Mouse (Mus musculus) hindbrain, embryonic 11.5 days (tissue): Measurements from ENCODE around the gene Cadm2. TPM values are rescaled to one million over a fixed set of nuclear protein-coding genes. Genes with fewer than 3 reads are reported as not detected.

Experiments used
- ATAC-seq: fragments of 200-750 bp; cut with Nextera tagmentation; 2 replicates; pipeline ENCODE4 v1.8.0; 2017; ENCODE audit warnings: mild to moderate bottlenecking, moderate TSS enrichment, moderate library complexity; ENCODE audit not compliant: low FRiP score
- DNase-seq: peaks from one replicate; pipeline ENCODE4 v3.0.0-alpha.2; 2015; ENCODE audit warnings: low spot score
- H3K27ac ChIP-seq: fragments of 300-500 bp; sonication (generic); 2 replicates; pipeline ENCODE4 v1.5.1; 2014; ENCODE audit warnings: mild to moderate bottlenecking, low read depth, low read length
- H3K27me3 ChIP-seq: fragments of 300-500 bp; sonication (generic); 2 replicates; pipeline ENCODE4 v1.6.1; 2014; ENCODE audit warnings: mild to moderate bottlenecking, low read length, moderate library complexity, mixed read lengths; ENCODE audit not compliant: control insufficient read depth, insufficient read depth
- H3K36me3 ChIP-seq: fragments of 300-500 bp; sonication (generic); 2 replicates; pipeline ENCODE4 v1.6.1; 2014; ENCODE audit warnings: mild to moderate bottlenecking, low read length, moderate library complexity, mixed read lengths; ENCODE audit not compliant: control insufficient read depth, insufficient read depth
- H3K4me1 ChIP-seq: fragments of 300-500 bp; sonication (generic); replicated peaks from 2 replicates; pipeline ENCODE4 v1.6.1; 2014; ENCODE audit warnings: low read length, mixed read lengths; ENCODE audit not compliant: control insufficient read depth, insufficient read depth
- H3K4me2 ChIP-seq: fragments of 300-500 bp; sonication (generic); replicated peaks from 2 replicates; pipeline ENCODE4 v1.6.1; 2014; ENCODE audit warnings: mild to moderate bottlenecking, low read depth, low read length
- H3K4me3 ChIP-seq: fragments of 300-500 bp; sonication (generic); 2 replicates; pipeline ENCODE4 v1.5.1; 2014; ENCODE audit warnings: low read depth, low read length
- H3K9ac ChIP-seq: fragments of 300-500 bp; sonication (generic); 2 replicates; pipeline ENCODE4 v1.6.1; 2014; ENCODE audit warnings: low read depth, low read length
- H3K9me3 ChIP-seq: fragments of 300-500 bp; sonication (generic); 2 replicates; pipeline ENCODE4 v1.6.1; 2016; ENCODE audit warnings: low read length; ENCODE audit not compliant: control insufficient read depth
- WGBS: fragments of 180-500 bp; shearing (Covaris S2); extraction: QIAGEN DNeasy Blood & Tissue Kit; methylation state at CpG from one replicate; pipeline ENCODE4 v1.1.7; 2014; 5-methylcytosine and 5-hydroxymethylcytosine counted together
- polyA plus RNA-seq: library from polyadenylated mRNA; unstranded; fragments of >200 nt; fragmentation: Nextera tagmentation; extraction: Ambion mirVana; gene quantifications from 2 replicates; pipeline ENCODE4 v1.2.1, GENCODE M21; 2014

The Cadm2 gene
- polyA plus RNA-seq, 1 experiment from 2014 or later: 4.2 TPM

DNA sequence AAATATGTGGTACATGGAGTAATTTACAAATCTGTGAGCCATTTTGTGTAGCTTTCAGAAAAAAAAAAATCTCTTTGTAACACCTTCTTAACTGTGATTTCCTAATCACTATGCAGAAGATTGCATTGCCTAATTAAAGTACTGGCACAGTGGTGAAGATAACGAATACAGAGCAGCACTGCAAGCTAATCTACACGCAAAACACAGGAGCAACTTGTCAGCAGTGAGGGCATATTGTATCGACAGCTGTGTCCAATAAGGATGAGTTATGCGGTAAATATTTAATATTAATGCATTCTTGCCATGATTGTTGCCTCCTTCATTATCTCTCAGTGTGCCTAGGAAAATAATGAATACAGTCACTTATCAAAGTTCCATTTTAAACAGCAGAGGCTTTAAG, 445.3 kb downstream of the Cadm2 start:
- no peaks in the 10 kb centered on the region for H3K9me3 ChIP-seq
- no peak overlapping the region for H3K9ac ChIP-seq
- WGBS: 80% methylated on average over 4 of the region's 4 CpGs
- H3K36me3 ChIP-seq: no peaks in the 10 kb centered on the region
- ATAC-seq (no peak), DNase-seq (no peak)
- H3K4me1 ChIP-seq: no peaks in the 10 kb centered on the region
- H3K4me3 ChIP-seq: no peak overlapping the region
- no peak overlapping the region for H3K4me2 ChIP-seq
- H3K27me3 ChIP-seq: no peaks in the 10 kb centered on the region
- no peak overlapping the region for H3K27ac ChIP-seq

- DNase-seq: no peak
- H3K4me2 ChIP-seq: no peak overlapping the region
These were observed 458.4 kb downstream of the Cadm2 start for GRCm38 (mm10) chr16:67162211-67162790.

GRCm38 (mm10) chr16:67124811-67125210, 495.9 kb downstream of the Cadm2 start:
- H3K27me3 ChIP-seq: no peaks in the 10 kb centered on the region
- H3K9me3 ChIP-seq: no peaks in the 10 kb centered on the region
- ATAC-seq (no peak), DNase-seq (no peak)
- no peaks in the 10 kb centered on the region for H3K36me3 ChIP-seq
- WGBS: 81% methylated on average over 4 of the region's 4 CpGs
- no peak overlapping the region for H3K4me2 ChIP-seq
- no peak overlapping the region for H3K9ac ChIP-seq
- no peaks in the 10 kb centered on the region for H3K4me1 ChIP-seq
- H3K27ac ChIP-seq: no peak overlapping the region
- no peak overlapping the region for H3K4me3 ChIP-seq

More at GRCm38 (mm10) chr16:67162211-67162790, 458.4 kb downstream of the Cadm2 start:
- Histone ChIP-seq H3K27ac (no peak overlapping the region), H3K9me3 (no peaks in the 10 kb centered on the region), H3K27me3 (no peaks in the 10 kb centered on the region), H3K36me3 (no peaks in the 10 kb centered on the region), H3K4me1 (no peaks in the 10 kb centered on the region), H3K4me3 (no peak overlapping the region), H3K9ac (no peak overlapping the region)
- 32% methylated on average over 6 of the region's 6 CpGs for WGBS
- peak; percentile 74 for ATAC-seq

DNA sequence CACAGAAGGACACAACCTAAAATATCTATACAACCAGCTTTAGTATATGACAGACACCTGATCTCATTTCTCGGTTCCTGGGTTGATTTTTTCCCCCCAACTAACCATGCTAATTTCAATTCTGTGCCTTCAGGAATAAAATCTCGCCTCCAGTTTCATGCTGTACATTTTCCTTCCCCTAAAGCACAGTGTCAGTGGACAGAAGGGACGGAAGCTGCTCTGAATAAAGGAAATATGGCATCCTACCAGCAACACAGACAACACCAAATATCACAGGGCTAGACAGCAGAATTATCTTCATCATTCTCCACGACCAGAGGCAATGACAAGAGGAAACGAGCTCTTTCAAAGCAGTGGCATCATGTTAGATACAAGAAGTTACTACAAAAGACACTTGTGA, 498.2 kb downstream of the Cadm2 start:
- Histone ChIP-seq H3K27ac (no peak overlapping the region), H3K9me3 (no peaks in the 10 kb centered on the region), H3K4me2 (no peak overlapping the region), H3K4me1 (no peaks in the 10 kb centered on the region), H3K27me3 (no peaks in the 10 kb centered on the region), H3K9ac (no peak overlapping the region), H3K36me3 (no peaks in the 10 kb centered on the region), H3K4me3 (no peak overlapping the region)
- no peak for ATAC-seq
- 78% methylated on average over 5 of the region's 5 CpGs for WGBS
- no peak for DNase-seq

DNA sequence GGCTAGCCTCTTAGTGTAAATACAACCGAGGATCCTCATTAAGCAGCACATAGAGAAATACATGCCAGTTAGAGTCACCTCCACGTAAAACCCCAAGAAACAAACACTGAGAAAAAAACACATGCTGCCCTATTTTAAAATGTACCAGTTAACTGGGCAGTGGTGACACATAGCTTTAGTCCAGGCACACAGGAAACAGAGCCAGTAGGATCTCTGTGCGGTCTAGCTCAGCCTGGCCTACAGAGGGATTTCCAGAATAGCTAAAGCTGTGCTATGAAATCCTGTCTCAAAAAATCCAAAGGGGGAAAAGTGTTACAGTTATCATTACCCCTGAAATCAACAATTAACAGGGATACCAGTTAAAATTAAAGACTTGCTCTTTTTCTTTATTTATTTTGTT, 498.9 kb downstream of the Cadm2 start:
- no peak overlapping the region for H3K9ac ChIP-seq
- no peaks in the 10 kb centered on the region for H3K4me1 ChIP-seq
- no peaks in the 10 kb centered on the region for H3K36me3 ChIP-seq
- H3K4me3 ChIP-seq: no peak overlapping the region
- ATAC-seq (no peak), DNase-seq (no peak)
- WGBS: 91% methylated on average over 3 of the region's 3 CpGs
- no peaks in the 10 kb centered on the region for H3K9me3 ChIP-seq
- no peak overlapping the region for H3K27ac ChIP-seq
- no peak overlapping the region for H3K4me2 ChIP-seq
- H3K27me3 ChIP-seq: no peaks in the 10 kb centered on the region

GRCm38 (mm10) chr16:67106478-67107061, 514.1 kb downstream of the Cadm2 start:
- 58% methylated on average over 8 of the region's 8 CpGs for WGBS
- Histone ChIP-seq H3K27me3 (no peaks in the 10 kb centered on the region), H3K27ac (no peak overlapping the region), H3K4me3 (no peak overlapping the region), H3K4me1 (no peaks in the 10 kb centered on the region), H3K9me3 (no peaks in the 10 kb centered on the region), H3K9ac (no peak overlapping the region), H3K4me2 (no peak overlapping the region), H3K36me3 (no peaks in the 10 kb centered on the region)
- no peak for ATAC-seq
- peak; percentile 3 for DNase-seq

DNA sequence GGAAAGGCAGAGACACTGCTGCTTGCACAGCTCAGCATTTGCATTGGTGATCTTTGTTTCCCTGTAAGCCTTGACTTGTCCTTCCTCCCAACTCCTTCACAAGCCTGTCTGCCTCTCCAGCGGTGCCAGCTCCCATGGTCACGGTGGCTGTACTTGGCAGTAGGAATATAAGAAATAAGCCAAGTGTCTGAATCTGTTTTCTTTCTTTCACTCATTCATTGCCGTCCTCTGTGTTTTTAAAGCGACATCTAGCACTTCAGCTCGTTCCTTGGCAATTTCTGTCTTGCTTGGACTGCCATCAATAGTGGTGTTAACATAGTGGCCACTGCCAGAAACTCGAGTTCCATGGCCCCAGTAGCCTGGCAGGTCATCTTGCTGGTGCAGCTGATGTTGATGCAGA, 524.0 kb downstream of the Cadm2 start:
- Histone ChIP-seq H3K27me3 (no peaks in the 10 kb centered on the region), H3K4me2 (no peak overlapping the region), H3K36me3 (no peaks in the 10 kb centered on the region), H3K9me3 (no peaks in the 10 kb centered on the region), H3K4me1 (no peaks in the 10 kb centered on the region), H3K9ac (no peak overlapping the region), H3K4me3 (no peak overlapping the region), H3K27ac (no peak overlapping the region)
- DNase-seq: no peak
- WGBS: 80% methylated on average over 6 of the region's 6 CpGs
- no peak for ATAC-seq

DNA sequence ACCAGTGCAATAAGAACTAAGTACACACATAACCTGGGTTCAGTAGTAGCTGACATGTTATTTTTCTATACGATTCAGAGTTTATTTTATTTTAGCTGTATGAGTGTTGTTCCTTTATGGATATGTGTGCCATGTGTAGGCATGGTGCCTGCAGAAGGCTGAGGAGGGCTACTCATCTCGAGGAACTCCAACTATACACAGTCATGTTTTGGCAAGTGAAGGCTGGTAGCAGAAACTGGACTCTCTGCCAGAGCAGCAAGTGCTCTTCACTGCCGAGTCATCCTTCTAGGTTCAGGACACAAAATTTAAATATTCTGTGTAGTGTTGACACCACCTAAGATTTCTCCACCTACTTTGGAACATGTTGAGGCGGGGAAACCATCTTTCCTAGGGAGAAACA, 524.8 kb downstream of the Cadm2 start:
- Histone ChIP-seq H3K9me3 (no peaks in the 10 kb centered on the region), H3K36me3 (no peaks in the 10 kb centered on the region), H3K4me3 (no peak overlapping the region), H3K4me1 (no peaks in the 10 kb centered on the region), H3K9ac (no peak overlapping the region), H3K27ac (no peak overlapping the region), H3K4me2 (no peak overlapping the region), H3K27me3 (no peaks in the 10 kb centered on the region)
- 87% methylated on average over 4 of the region's 4 CpGs for WGBS
- DNase-seq: no peak
- no peak for ATAC-seq

DNA sequence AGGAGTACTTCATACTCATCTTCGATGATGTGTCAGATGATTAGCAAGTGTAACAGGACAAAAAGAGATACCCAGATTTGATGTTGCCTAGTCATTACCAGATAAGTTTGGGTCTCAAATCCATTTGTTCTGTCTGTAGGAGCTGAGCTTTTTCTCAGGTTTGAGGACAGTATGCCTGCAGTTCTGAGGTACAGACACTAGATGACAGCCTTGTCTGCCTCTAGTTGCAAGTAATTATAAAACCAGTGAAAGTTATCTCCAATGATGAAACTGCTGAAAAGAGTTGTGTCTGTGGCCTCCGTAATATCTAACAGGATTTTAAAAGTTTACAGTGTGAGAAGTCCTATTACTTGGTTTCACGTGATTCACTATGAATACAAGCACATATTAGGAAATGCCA, 531.0 kb downstream of the Cadm2 start:
- H3K9me3 ChIP-seq: no peaks in the 10 kb centered on the region
- no peak overlapping the region for H3K4me2 ChIP-seq
- no peak for ATAC-seq
- peak; percentile 44 for DNase-seq
- H3K4me3 ChIP-seq: no peak overlapping the region
- H3K27me3 ChIP-seq: no peaks in the 10 kb centered on the region
- no peaks in the 10 kb centered on the region for H3K4me1 ChIP-seq
- H3K27ac ChIP-seq: no peak overlapping the region
- no peaks in the 10 kb centered on the region for H3K36me3 ChIP-seq
- 73% methylated on average over 3 of the region's 3 CpGs for WGBS
- no peak overlapping the region for H3K9ac ChIP-seq
